Mouse (Mus musculus) right cerebral cortex, postnatal 25 days (tissue): ENCODE results near the gene Zfp575.
"Not testable (repeated sequence)": the region's sequence is repeated elsewhere in the genome, so short reads cannot be mapped to it uniquely, and the experiment has no call there.

Experiments
- DNase-seq: peaks from one replicate; pipeline ENCODE4 v3.0.0; 2022

Gene Zfp575

GRCm38 (mm10) chr7:24587330-24588105 is at the start of gene Zfp575, which contains the start of gene Ethe1:
Gene Zfp575, minus strand, starts transcription at chr7:24587641.
Gene Ethe1, plus strand, starts transcription at chr7:24587543.
- peak; percentile 88 for DNase-seq

- DNase-seq, result no peak
Measured at GRCm38 (mm10) chr7:24637046-24637445, 49.6 kb upstream of the Zfp575 start.

GRCm38 (mm10) chr7:24636264-24636663 is 48.8 kb upstream of the Zfp575 start, which contains the start of gene Lypd3:
Gene Lypd3, plus strand, starts transcription at chr7:24636550.
- DNase-seq, result no peak

- no peak for DNase-seq
Measured at GRCm38 (mm10) chr7:24630116-24630880, 42.9 kb upstream of the Zfp575 start.

- DNase-seq, result no peak
Measured at GRCm38 (mm10) chr7:24629672-24630071, 42.2 kb upstream of the Zfp575 start.

GRCm38 (mm10) chr7:24628685-24629610 is 41.5 kb upstream of the Zfp575 start:
- peak; percentile 17 for DNase-seq

- DNase-seq, result no peak
Measured at GRCm38 (mm10) chr7:24622967-24623366, 35.5 kb upstream of the Zfp575 start.

- DNase-seq, result no peak
Measured at GRCm38 (mm10) chr7:24621193-24621592, 33.8 kb upstream of the Zfp575 start.

- DNase-seq, result no peak
Measured at GRCm38 (mm10) chr7:24619671-24620397, 32.4 kb upstream of the Zfp575 start.

GRCm38 (mm10) chr7:24618374-24618773 is 30.9 kb upstream of the Zfp575 start:
- DNase-seq, result not testable (repeated sequence)

- DNase-seq, result no peak
Measured at GRCm38 (mm10) chr7:24617763-24618162, 30.3 kb upstream of the Zfp575 start.

GRCm38 (mm10) chr7:24614816-24615215 is 27.4 kb upstream of the Zfp575 start:
- no peak for DNase-seq

- DNase-seq, result no peak
Measured at GRCm38 (mm10) chr7:24612308-24612910, 25.0 kb upstream of the Zfp575 start.

GRCm38 (mm10) chr7:24611709-24612108 is 24.3 kb upstream of the Zfp575 start:
- no peak for DNase-seq

- peak; percentile 30 for DNase-seq
Measured at GRCm38 (mm10) chr7:24610879-24611494, 23.5 kb upstream of the Zfp575 start.

GRCm38 (mm10) chr7:24610144-24610878 is 22.9 kb upstream of the Zfp575 start, which contains the start of gene Phldb3:
Gene Phldb3, plus strand, starts transcription at chr7:24610763.
- no peak for DNase-seq

GRCm38 (mm10) chr7:24608561-24608960 is 21.1 kb upstream of the Zfp575 start:
- no peak for DNase-seq

- DNase-seq, result no peak
Measured at GRCm38 (mm10) chr7:24608017-24608416, 20.6 kb upstream of the Zfp575 start.

- DNase-seq, result no peak
Measured at GRCm38 (mm10) chr7:24606046-24606445, 18.6 kb upstream of the Zfp575 start.

GRCm38 (mm10) chr7:24605561-24605960 is 18.1 kb upstream of the Zfp575 start:
- DNase-seq, result no peak
